Mouse (Mus musculus) megakaryocyte, embryonic 14.5 days (primary cell): ENCODE data around the gene Cacng7.

Experiments
- FLI1 ChIP-seq: IDR thresholded peaks from 2 replicates; pipeline ENCODE4 v1.6.1; 2012; ENCODE audit warnings: low read length, inconsistent platforms, mixed read lengths
- GATA1 ChIP-seq: IDR thresholded peaks from 3 replicates; pipeline ENCODE4 v1.6.1; 2012; ENCODE audit warnings: mixed read lengths, low read length, inconsistent platforms, borderline replicate concordance

DNA sequence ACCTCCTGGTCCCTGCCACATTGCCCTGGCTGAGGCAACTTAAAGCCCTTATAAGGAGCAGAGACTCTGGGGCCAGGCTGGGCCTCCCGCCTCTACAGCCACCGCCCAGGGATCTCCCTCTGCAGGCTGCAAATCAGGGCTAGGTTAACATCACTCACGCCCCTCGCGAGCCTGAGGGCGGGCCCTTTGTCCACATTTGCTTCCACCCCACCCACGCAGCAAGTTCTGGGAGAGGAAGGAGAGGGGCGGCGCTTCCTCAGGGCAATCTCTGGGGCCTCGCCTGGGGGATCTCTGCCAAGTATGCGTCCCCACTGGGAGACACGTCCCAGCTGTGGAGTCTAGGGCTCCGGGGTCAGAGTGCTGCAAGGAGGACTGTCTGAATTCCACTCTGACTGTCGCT is 40.0 kb upstream of the Cacng7 start:
- TF ChIP-seq GATA1 (no peak), FLI1 (no peak)
